Mouse (Mus musculus): ENCODE data around the gene AA467197.

DNA sequence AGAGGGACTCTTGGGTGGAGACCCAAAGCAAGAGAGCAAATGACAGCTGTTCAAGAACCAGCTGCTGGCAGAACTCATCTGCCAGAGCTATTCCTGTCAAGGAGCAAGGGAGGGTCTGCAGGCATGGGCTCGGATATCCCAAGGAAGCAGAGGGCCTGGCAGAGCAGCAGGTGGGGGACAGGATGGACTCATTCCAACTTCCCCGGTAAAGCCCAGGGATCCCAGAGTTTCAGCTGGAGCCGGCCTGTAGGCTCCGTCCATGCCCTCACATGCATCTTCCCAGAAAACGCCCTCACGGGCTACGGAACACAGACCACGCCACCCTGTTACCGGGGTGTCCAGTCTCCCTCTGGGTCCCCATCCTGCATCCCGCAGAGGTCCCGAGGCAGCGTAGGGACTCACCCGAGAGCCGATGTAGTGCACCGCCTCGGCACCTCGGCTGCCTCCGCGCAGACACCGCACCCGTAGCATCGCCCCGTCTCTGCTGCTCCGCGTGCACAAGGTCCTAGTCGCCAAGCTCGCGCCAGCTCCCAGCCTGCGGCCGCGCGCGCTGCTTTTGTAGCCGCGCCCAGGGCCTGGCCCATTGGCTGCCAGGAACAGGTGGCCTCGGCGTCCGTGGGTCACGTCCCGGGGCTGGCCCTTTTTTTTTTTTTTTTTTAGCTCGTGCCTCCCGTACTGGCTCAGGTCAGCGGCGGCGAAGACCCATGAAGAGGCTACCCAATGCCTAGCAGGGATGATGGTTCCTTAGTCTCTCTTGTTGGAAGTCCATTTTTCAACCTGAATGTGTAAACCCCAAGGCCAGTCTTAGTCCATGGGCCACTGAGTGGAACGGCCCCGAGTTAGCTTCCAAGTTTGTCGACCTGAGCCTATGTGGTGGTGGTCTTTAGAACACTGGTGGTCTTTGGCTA, 25.8 kb upstream of the AA467197 start, which contains the start of gene Gatm:
- TF ChIP-seq CTCF (IDR thresholded peaks at IDR 0.05; ENCODE audit: low read depth): no peak
- no peak for TF ChIP-seq EP300 (IDR thresholded peaks at IDR 0.05; ENCODE audit: low read depth)

Data from liver, postnatal 0 days (tissue).